Mouse (Mus musculus) midbrain, embryonic 15.5 days (tissue): ENCODE results near the gene Tmem79. TPM values are rescaled to one million over a fixed set of nuclear protein-coding genes. Genes with fewer than 3 reads are reported as not detected.

Experiments used
- ATAC-seq: fragments of 200-750 bp; cut with Nextera tagmentation; replicated peaks from 2 replicates; pipeline ENCODE4 v1.8.0; 2017; ENCODE audit warnings: moderate TSS enrichment
- H3K27ac ChIP-seq: fragments of 300-500 bp; sonication (generic); 2 replicates; pipeline ENCODE4 v1.5.1; 2015; ENCODE audit warnings: mild to moderate bottlenecking, inconsistent platforms
- H3K27me3 ChIP-seq: fragments of 300-500 bp; sonication (generic); replicated peaks from 2 replicates; pipeline ENCODE4 v1.6.1; 2015; ENCODE audit warnings: inconsistent platforms
- H3K36me3 ChIP-seq: fragments of 300-500 bp; sonication (generic); replicated peaks from 2 replicates; pipeline ENCODE4 v1.6.1; 2015; ENCODE audit warnings: inconsistent platforms
- H3K4me1 ChIP-seq: fragments of 300-500 bp; sonication (generic); 2 replicates; pipeline ENCODE4 v1.6.1; 2015; ENCODE audit warnings: inconsistent platforms
- H3K4me2 ChIP-seq: fragments of 300-500 bp; sonication (generic); 2 replicates; pipeline ENCODE4 v1.6.1; 2015; ENCODE audit warnings: inconsistent platforms, mild to moderate bottlenecking, moderate library complexity
- H3K4me3 ChIP-seq: fragments of 300-500 bp; sonication (generic); 2 replicates; pipeline ENCODE4 v1.5.1; 2015; ENCODE audit warnings: mild to moderate bottlenecking, inconsistent platforms
- H3K9ac ChIP-seq: fragments of 300-500 bp; sonication (generic); 2 replicates; pipeline ENCODE4 v1.6.1; 2015; ENCODE audit warnings: mild to moderate bottlenecking, inconsistent platforms
- H3K9me3 ChIP-seq: fragments of 300-500 bp; sonication (generic); 2 replicates; pipeline ENCODE4 v1.6.1; 2016; ENCODE audit warnings: inconsistent platforms
- WGBS: fragments of 180-500 bp; shearing (Covaris S2); methylation state at CpG from one replicate; pipeline ENCODE4 v1.1.7; 2015; ENCODE audit warnings: mixed read lengths; 5-methylcytosine and 5-hydroxymethylcytosine counted together
- polyA plus RNA-seq: library from polyadenylated mRNA; unstranded; fragments of >200 nt; fragmentation: Nextera tagmentation; extraction: Ambion mirVana; gene quantifications from 2 replicates; pipeline ENCODE4 v1.2.1, GENCODE M21; 2015

Gene Tmem79
- polyA plus RNA-seq, 1 experiment from 2014 or later: 1.6 TPM

- Histone ChIP-seq H3K4me3 (peak overlapping the region; percentile 92), H3K4me1 (peaks cover 28% of the 10 kb centered on the region), H3K9ac (no peak overlapping the region), H3K9me3 (no peaks in the 10 kb centered on the region), H3K27ac (no peak overlapping the region), H3K4me2 (peak overlapping the region; percentile 68), H3K27me3 (no peaks in the 10 kb centered on the region), H3K36me3 (peaks cover 9% of the 10 kb centered on the region)
- ATAC-seq: no peak
- WGBS: 87% methylated on average over 11 of the region's 11 CpGs
Measured at GRCm38 (mm10) chr3:88337367-88338020, 1.5 kb upstream of the Tmem79 start.

- Histone ChIP-seq H3K4me1 (peaks cover 28% of the 10 kb centered on the region), H3K9me3 (no peaks in the 10 kb centered on the region), H3K4me2 (peak overlapping the region; percentile 80), H3K36me3 (no peaks in the 10 kb centered on the region), H3K27ac (peak overlapping the region; percentile 97), H3K4me3 (peak overlapping the region; percentile 92), H3K9ac (peak overlapping the region; percentile 54), H3K27me3 (no peaks in the 10 kb centered on the region)
- ATAC-seq: peak; percentile 77
- 1% methylated on average over 27 of the region's 27 CpGs for WGBS
Measured at GRCm38 (mm10) chr3:88335436-88336053, 403 bp downstream of the Tmem79 start.

DNA sequence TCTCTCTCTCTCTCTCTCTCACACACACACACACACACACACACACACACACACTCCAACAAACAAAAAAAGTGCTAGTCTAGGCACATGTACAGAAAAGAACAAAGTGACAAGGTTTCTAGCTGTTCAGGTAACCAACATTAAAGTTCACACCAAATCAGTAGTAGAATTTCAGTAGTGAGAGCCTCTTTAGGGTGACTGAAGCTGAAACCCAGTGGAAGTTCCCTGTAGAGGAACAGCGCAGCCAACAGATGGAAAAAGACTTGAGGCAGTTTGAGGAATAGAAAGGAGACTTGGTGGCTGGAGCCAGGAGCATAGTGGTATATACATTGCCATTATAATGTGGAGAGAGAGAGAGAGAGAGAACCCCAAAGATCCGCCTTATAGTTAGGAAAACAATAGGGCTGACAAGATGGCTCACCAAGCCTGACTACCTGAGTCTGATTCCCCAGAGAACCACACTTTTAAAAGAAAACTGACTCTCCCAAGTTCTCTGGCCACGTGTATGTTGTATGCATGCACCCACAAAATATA, 979 bp downstream of the Tmem79 start:
- H3K9me3 ChIP-seq: no peaks in the 10 kb centered on the region
- H3K36me3 ChIP-seq: no peaks in the 10 kb centered on the region
- H3K27ac ChIP-seq: no peak overlapping the region
- ATAC-seq: no peak
- peak overlapping the region; percentile 92 for H3K4me3 ChIP-seq
- peaks cover 28% of the 10 kb centered on the region for H3K4me1 ChIP-seq
- no peaks in the 10 kb centered on the region for H3K27me3 ChIP-seq
- 34% methylated on average over 3 of the region's 3 CpGs for WGBS
- peak overlapping the region; percentile 54 for H3K9ac ChIP-seq
- H3K4me2 ChIP-seq: peak overlapping the region; percentile 80

DNA sequence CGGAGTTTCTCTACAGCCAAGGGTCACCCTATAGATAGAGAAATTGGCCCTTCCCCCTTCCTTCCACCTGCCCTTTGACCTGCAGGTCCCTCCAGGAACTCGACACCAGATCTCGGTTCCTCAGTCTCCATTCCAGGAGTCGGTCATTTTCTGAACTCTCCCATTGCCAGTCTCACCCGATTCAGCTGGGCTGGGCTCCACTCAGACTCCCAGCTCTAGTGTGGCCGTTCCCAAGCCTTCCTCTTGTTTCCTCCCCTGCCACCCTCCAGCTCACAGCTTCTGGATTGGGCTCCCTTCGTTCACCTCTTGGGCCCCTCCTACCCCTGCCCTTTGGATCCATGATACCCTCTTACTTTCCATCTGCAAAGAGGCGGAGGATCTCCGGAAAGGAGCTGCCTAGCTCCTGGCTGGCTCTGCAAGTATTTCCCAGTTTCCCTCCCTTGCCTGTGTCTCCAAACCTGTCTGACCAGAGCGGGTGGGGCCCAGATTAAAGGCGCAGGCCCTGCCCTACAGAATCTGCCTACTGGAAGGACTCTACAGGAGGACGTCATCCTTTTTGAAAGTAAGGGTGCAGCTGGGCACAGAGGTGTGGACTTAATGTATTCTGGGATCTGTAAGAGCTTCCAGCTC, 1.8 kb downstream of the Tmem79 start:
- Histone ChIP-seq H3K9me3 (no peaks in the 10 kb centered on the region), H3K27me3 (no peaks in the 10 kb centered on the region), H3K4me3 (no peak overlapping the region), H3K36me3 (no peaks in the 10 kb centered on the region), H3K4me2 (no peak overlapping the region), H3K27ac (no peak overlapping the region), H3K9ac (no peak overlapping the region), H3K4me1 (peaks cover 27% of the 10 kb centered on the region)
- no peak for ATAC-seq
- WGBS: 68% methylated on average over 12 of the region's 12 CpGs

- H3K4me2 ChIP-seq: no peak overlapping the region
- no peak overlapping the region for H3K9ac ChIP-seq
- H3K4me3 ChIP-seq: no peak overlapping the region
- 0 out of 2 replicates have a peak, but pooled peaks cover 6% of the 10 kb centered on the region for H3K36me3 ChIP-seq
- WGBS: 26% methylated on average over 2 of the region's 2 CpGs
- H3K4me1 ChIP-seq: peaks cover 8% of the 10 kb centered on the region
- no peak for ATAC-seq
- H3K27ac ChIP-seq: no peak overlapping the region
- H3K27me3 ChIP-seq: no peaks in the 10 kb centered on the region
- no peaks in the 10 kb centered on the region for H3K9me3 ChIP-seq
Measured at GRCm38 (mm10) chr3:88331282-88331681, 4.7 kb downstream of the Tmem79 start.

DNA sequence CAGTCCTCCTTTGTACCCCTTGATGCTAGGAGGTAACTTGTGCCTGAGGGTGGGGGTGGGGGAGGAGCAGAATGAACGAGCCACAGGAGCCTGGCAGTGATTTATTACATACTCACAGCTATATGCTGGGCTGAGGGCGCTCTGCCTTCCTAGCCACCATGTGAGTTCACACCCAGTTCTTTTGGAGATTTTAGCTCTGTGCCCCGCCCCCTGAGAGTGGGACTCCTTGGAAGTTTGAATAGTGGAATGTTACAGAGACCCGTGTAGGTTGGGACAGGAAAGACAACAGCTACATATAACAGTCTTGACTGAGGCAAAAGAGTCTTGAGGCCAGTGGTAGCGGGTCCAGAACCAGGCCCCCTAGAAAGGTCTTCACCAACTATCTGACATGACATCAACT, 7.0 kb downstream of the Tmem79 start:
- H3K4me2 ChIP-seq: no peak overlapping the region
- H3K27me3 ChIP-seq: no peaks in the 10 kb centered on the region
- H3K4me3 ChIP-seq: no peak overlapping the region
- no peak for ATAC-seq
- H3K9me3 ChIP-seq: no peaks in the 10 kb centered on the region
- 0 out of 2 replicates have a peak, but pooled peaks cover 6% of the 10 kb centered on the region for H3K36me3 ChIP-seq
- 88% methylated on average over 5 of the region's 5 CpGs for WGBS
- H3K27ac ChIP-seq: no peak overlapping the region
- H3K4me1 ChIP-seq: peaks cover 14% of the 10 kb centered on the region
- H3K9ac ChIP-seq: no peak overlapping the region

GRCm38 (mm10) chr3:88324951-88325405, 11.0 kb downstream of the Tmem79 start, which contains the start of gene Glmp:
Gene Glmp, plus strand, starts transcription at chr3:88325023.
- peak; percentile 84 for ATAC-seq
- Histone ChIP-seq H3K27ac (no peak within 1 kb of the TSS), H3K36me3 (peaks cover 34% of the 10 kb centered on the region)

DNA sequence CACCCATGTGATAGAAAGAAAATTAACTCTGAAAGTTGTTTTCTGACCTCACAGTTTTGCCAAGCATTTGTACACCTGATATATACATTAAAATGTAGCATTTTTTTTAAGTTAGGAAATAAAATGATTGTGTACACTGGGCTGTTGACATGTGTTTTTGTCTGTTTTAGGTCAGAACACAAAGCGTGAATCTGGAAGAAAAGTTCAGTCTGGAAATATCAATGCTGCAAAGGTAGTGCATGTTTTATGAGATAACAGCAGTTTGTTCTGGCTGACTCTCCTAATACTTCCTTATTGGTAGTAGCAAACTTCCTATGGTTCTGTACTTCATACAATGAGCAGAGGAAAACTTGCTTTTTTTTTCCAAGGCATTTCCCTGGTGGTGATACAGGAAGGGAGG, 36.8 kb downstream of the Tmem79 start:
- no peak overlapping the region for H3K4me3 ChIP-seq
- no peak overlapping the region for H3K27ac ChIP-seq
- H3K4me2 ChIP-seq: no peak overlapping the region
- H3K36me3 ChIP-seq: peaks cover 40% of the 10 kb centered on the region
- 98% methylated on average over 1 of the region's 1 CpGs for WGBS
- ATAC-seq: no peak
- H3K9me3 ChIP-seq: no peaks in the 10 kb centered on the region
- H3K27me3 ChIP-seq: no peaks in the 10 kb centered on the region
- H3K9ac ChIP-seq: no peak overlapping the region
- peaks cover 21% of the 10 kb centered on the region for H3K4me1 ChIP-seq

More at GRCm38 (mm10) chr3:88324951-88325405, 11.0 kb downstream of the Tmem79 start, which contains the start of gene Glmp:
- H3K9me3 ChIP-seq: no peaks in the 10 kb centered on the region
- H3K4me2 ChIP-seq: peak within 1 kb of the TSS; percentile 76
- peak within 1 kb of the TSS; percentile 73 for H3K9ac ChIP-seq
- 1% methylated on average over 10 of the region's 10 CpGs for WGBS
- no peaks in the 10 kb centered on the region for H3K27me3 ChIP-seq
- H3K4me3 ChIP-seq: peak within 1 kb of the TSS; percentile 70
- peaks cover 14% of the 10 kb centered on the region for H3K4me1 ChIP-seq

- no peaks in the 10 kb centered on the region for H3K27me3 ChIP-seq
- H3K4me2 ChIP-seq: peak overlapping the region; percentile 68
- ATAC-seq: peak; percentile 15; the same call in 1 of the 2 replicates
- H3K4me1 ChIP-seq: peaks cover 21% of the 10 kb centered on the region
- H3K27ac ChIP-seq: peak overlapping the region; percentile 92
- H3K36me3 ChIP-seq: peaks cover 24% of the 10 kb centered on the region
- H3K9ac ChIP-seq: peak overlapping the region; percentile 89
- H3K9me3 ChIP-seq: no peaks in the 10 kb centered on the region
- WGBS: under 1% methylated on average over 30 of the region's 30 CpGs
- peak overlapping the region; percentile 73 for H3K4me3 ChIP-seq
Measured at GRCm38 (mm10) chr3:88297321-88297851, 38.6 kb downstream of the Tmem79 start.

- Histone ChIP-seq H3K4me1 (peaks cover 21% of the 10 kb centered on the region), H3K9me3 (no peaks in the 10 kb centered on the region), H3K27ac (peak within 1 kb of the TSS; percentile 92), H3K4me3 (peak within 1 kb of the TSS; percentile 73), H3K36me3 (peaks cover 23% of the 10 kb centered on the region), H3K9ac (peak within 1 kb of the TSS; percentile 89), H3K27me3 (no peaks in the 10 kb centered on the region), H3K4me2 (peak within 1 kb of the TSS; percentile 68)
- peak; percentile 99 for ATAC-seq
- under 1% methylated on average over 44 of the region's 44 CpGs for WGBS
Measured at GRCm38 (mm10) chr3:88296561-88297318, 39.2 kb downstream of the Tmem79 start, which contains the start of the genes Tsacc and Cct3. Gene Tsacc, minus strand, starts transcription at chr3:88296999. Gene Cct3, plus strand, starts transcription at chr3:88297116.

DNA sequence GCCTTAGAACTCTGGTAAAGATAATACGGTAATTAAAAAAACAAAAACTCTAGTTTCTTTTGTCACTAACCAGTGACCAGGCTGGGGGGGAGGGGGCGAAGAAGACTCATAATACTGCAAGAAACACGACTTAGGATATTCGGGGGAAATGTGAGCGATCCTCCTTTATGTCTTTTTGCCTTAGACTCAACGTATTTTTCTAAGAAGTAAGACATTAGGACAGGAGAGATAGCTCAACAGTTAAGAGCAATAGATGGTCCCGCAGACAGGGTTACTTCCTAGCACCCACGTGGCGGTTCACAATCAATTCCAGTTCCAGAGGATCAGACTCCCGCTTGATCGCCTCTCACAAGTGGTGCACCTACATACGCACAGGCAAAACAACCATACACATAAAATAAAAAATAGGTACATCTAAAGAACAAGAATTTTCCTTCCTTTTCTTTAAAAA, 39.8 kb downstream of the Tmem79 start:
- Histone ChIP-seq H3K27me3 (no peaks in the 10 kb centered on the region), H3K4me1 (peaks cover 21% of the 10 kb centered on the region), H3K9ac (peak overlapping the region; percentile 36), H3K36me3 (peaks cover 17% of the 10 kb centered on the region), H3K4me3 (peak overlapping the region; percentile 73), H3K4me2 (peak overlapping the region; percentile 62), H3K27ac (peak overlapping the region; percentile 86), H3K9me3 (no peaks in the 10 kb centered on the region)
- ATAC-seq: peak; percentile 55
- 1% methylated on average over 12 of the region's 12 CpGs for WGBS
